Mouse (Mus musculus) adrenal gland, adult 2 months (tissue): ENCODE data around the gene Scn8a. TPM values are rescaled to one million over a fixed set of nuclear protein-coding genes. Genes with fewer than 3 reads are reported as not detected.

ENCODE experiments used
- DNase-seq: peaks from one replicate; pipeline ENCODE4 v3.0.0; 2021
- polyA plus RNA-seq: library from polyadenylated mRNA; depleted of rRNA; stranded (reverse); fragments of >200 nt; gene quantifications from 2 replicates; pipeline ENCODE4 v1.2.3, GENCODE M21; 2012
- total RNA-seq, 2 experiments: library from RNA; stranded (reverse); gene quantifications; 2 replicates each; pipeline ENCODE4 v1.2.3; 2021

Scn8a gene
- total and polyA plus RNA-seq, 3 experiments, result 2.4 to 4.6 (median 2.8) TPM

DNA sequence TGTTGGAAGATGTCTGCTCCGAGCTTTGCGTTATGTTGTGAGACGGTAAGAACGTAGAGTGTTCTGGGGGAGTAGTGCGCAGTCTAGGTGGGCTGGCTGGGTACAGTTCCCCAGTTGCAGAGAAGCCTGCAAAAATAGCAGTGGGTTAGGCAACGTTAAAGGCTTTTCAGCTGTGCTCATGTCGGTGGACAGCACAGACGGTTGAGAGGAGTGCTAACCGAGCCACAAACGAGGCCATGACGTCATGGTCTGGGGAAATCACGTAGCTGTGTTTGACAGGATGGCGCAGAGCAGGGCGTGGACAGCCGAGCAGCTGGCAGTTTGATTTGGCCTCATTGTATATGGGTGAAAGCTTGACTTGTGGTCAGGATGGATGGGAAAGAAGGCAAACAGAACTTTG is 9.4 kb downstream of the Scn8a start:
- no peak for DNase-seq

DNA sequence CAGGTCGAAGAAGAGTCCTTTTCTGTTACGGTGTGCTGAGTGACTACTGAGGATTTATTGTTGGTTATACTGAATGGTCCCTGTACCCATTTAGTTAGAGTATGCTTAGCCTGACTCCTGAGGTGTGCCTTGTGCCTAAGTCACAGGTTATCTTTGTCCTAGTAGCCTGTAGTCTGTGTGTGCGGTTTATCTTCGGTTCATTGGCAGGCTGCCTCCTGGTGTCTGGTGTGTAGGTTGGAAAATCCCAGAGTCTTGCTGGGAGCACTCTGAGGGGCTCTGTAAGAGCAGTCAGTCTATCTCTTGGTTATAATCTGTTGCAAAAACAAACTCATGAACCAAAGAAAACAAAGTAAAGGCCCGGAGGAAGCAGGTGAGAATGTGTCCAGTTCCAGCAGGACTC is 11.7 kb downstream of the Scn8a start:
- no peak for DNase-seq

DNA sequence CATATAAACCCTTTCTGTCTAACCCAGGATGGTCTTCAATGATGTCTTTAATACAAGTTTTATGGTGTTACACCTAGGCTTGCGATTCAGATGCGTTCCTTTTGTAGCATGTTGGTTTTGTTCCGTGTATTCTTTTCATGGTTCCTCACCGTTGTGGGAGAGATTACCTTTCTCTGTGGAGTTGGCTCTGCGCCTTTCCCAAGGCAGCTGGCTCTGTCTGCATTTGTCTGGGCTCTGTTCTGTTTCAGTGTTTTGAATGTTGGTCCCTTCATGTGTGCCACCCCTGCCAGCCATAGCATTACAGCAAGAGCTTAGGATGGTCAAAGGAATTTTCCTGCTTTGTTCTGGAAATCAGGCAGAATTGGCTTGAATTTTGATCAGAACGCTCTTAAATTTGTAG is 14.8 kb downstream of the Scn8a start:
- no peak for DNase-seq

- no peak for DNase-seq
Measured at GRCm38 (mm10) chr15:100891962-100892361, 22.3 kb downstream of the Scn8a start.

DNA sequence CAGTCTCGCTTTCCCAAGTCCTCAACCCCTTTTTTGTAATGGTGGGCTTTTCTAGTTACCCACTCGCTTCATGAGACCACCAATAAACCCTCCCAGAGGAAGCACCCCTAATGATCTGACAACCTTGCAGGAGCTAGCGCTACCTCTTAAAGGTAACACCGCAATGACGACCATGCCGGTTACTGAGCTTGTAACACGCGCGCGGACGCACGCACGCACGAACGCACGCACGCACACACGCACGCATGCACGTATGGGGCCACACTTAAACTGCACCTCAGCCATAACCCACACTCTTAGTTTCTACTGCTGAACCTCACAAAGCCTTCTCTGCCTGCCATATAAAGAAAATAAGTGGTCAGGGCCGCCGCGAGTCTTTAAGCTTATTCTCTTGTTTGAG is 26.8 kb downstream of the Scn8a start:
- DNase-seq, result no peak

- no peak for DNase-seq
Measured at GRCm38 (mm10) chr15:100903811-100904210, 34.2 kb downstream of the Scn8a start.

- DNase-seq, result no peak
Measured at GRCm38 (mm10) chr15:100905006-100905405, 35.3 kb downstream of the Scn8a start.

DNA sequence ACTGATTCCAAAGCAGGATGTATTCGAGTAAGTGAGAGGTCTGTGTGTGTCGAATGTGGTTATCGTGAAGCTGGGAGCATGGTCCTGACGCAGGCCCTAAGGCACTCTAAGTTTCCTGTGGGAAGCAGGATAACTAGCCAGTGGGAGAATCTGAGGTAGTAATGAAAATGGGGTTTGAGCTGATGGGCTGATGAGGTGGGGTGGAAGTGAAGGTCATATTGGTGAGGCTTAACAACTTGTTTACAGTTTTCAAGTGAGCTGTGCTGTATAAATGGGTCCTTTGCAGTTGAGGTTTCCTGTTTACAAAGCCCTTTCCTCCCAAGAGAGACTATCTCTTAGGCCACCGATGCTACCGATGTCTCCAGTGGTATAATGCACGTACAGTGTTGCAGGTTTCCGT is 36.1 kb downstream of the Scn8a start:
- no peak for DNase-seq

GRCm38 (mm10) chr15:100908817-100909216 is 39.2 kb downstream of the Scn8a start:
- no peak for DNase-seq

DNA sequence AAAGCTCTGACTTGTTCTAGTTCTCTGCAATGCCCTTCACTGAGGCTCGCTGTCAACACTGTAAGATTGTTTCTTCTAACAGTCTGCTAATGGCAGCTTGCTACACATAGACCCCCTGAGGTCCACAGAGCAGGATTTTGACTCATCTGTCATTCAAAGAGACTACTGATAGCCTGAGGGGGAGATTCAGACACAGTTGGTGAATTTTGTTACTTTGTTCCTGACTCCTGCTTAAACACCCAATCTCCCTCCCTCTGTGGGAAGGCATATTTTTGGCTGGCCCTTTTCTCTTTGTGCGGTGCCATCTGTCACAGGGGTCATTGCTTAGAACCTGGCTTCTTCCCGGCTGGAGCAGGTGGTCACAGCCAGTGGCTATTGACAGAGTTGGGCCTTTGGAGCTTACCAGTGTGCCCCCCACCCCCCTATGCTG is 40.1 kb downstream of the Scn8a start:
- no peak for DNase-seq

DNA sequence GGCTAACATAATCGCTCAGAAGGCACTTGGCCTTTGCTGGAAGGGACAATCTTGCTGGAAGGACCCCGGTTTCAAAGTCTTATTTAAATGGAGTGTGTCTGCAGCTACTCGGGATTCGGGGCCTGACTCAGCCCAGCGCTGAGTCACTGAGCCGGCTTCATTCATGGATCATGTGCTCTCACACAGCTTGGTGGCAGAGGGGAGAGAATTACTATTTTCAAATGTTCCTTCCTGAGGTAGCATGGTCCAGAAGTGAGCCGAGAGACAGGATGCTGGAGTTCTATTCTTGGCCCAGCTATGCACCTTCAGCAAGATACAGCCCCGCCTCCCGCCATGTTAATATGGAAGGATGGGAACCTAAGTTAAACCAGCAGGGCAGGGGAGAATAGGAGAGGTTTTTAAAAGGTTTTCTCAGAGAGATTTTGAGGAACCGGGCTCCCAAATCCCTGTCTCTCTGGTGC is 40.8 kb downstream of the Scn8a start:
- peak; percentile 48 for DNase-seq

DNA sequence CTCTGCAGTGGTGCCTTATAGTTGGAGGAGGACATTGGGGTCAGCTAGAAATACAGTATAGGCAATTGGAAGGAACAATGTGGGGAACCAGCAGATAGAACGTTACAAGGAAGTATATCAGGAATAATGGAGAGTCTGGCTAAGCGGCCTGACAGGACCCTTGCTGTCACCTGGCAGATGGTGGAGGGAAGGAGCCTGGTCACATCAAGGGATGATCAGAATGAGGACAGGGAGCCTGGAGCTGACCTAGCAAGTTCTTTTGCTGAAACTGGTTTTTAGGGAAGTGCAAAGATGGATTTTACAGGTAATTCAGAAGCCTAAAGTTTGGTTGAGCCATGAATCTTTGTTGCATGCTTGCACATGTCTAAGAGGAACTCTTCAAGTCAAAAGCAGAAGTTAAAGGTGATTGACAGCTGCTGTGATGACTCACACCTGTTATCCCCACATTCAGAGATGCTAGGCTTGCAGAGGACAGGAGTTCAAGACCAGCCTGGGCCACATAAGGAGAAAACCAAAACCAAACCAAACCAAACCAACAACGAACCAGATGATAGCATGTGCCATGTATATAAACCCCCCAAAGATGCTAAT is 43.1 kb downstream of the Scn8a start:
- DNase-seq, result no peak

DNA sequence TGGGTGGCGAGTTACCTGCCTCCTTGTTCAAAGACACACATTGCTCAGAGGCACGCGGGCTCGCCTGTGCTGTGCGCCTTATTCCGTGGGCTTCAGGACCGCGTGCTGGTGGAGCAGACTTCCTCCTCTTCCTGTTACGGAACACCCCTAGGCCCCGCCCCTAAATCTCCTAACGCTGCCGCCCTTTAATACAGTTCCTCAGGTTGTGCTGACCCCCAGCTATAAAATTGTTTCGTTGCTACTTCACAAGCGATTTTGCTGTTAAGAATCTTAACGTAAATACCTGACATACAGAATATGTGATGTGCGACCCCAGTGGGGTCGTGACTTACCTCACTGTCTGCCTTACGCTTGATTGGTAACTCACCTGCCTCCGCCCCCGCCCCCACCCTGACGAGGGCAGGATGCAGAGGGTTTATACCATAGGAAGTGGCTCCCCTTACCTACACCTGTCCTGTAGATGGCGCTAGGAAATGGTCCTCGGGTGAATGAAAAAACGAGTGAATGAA is 45.1 kb downstream of the Scn8a start:
- peak; percentile 24 for DNase-seq

DNA sequence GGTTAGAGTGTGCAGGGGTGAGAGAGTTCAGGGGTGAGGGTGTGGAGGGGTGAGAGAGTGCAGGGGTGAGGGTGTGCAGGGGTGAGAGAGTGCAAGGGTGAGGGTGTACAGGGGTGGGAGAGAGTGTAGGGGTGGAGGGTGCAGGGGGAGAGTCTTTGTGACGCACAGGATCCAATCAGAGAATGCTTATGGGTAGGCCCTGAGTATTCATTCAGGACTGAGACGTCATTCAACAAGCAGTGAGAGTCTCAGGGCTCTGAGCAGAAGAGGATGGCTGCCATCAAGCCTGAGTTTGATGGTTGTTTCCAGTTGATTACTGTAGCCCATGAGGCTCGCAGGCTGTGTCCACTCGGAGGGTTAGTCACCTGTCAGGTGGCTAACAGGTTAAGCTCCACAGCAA is 48.4 kb downstream of the Scn8a start:
- DNase-seq, result no peak

GRCm38 (mm10) chr15:100922210-100922609 is 52.6 kb downstream of the Scn8a start:
- no peak for DNase-seq

DNA sequence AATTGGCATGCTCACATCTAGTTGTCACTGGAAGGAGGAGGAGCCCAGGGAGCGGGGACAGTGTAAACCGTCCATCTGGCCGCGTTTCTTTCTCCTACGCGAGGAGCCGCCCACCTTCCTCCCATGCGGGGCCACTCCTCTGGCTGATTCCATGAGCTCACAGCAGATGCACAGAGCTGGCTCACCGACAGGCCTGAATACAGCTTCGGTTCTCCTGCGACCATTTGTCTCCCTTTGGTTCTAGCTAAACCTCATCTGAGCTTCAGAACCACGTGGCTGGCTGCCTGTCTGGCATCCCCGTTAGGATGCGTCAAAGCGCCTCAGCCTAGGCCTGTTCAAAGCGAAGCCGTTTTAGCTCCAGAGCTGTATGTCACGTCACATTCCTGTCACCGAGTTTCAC is 53.8 kb downstream of the Scn8a start:
- peak; percentile 60 for DNase-seq

GRCm38 (mm10) chr15:100924941-100925340 is 55.3 kb downstream of the Scn8a start:
- DNase-seq, result no peak

DNA sequence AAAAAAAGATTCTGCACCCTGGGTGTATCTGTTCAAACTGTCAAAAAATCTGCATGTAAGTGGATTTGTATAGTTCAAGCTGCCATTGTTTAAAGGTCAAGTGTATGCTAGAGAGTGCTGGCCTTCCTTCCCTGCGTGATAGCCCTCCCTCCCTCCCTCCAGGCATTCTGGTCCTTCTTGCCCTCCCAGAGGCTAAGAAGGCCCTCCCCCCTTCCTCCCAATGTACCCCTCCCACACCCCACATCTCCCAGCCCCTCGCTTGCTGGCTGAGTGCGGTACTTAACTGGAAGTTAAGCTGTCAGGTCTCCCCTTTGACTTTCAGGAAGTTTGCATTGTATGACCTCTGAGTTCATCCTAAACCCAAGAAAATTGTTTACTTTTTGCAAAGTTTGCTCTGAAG is 60.8 kb downstream of the Scn8a start:
- no peak for DNase-seq

GRCm38 (mm10) chr15:100936176-100936575 is 66.5 kb downstream of the Scn8a start:
- no peak for DNase-seq

GRCm38 (mm10) chr15:100948383-100948782 is 78.7 kb downstream of the Scn8a start:
- DNase-seq, result no peak

DNA sequence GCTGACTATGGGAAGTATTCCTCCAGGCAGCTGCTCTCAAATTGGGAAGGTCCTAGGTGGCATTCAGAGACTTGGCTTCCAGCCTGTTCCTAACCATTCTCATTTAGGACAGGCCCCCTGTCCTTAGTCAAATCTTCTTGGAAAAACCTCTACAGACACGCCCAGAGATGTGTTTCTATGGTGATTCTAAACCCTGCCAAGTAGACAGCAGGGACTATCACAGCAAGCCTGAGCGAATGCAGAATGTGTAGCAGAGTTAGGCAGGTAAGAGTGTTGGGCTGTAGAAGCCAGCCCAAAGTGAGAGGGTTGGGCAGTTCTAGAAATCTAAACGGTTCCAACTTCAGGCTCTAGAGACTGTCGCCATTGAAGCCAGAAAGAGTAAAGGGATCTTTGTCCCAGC is 79.5 kb downstream of the Scn8a start:
- no peak for DNase-seq

DNA sequence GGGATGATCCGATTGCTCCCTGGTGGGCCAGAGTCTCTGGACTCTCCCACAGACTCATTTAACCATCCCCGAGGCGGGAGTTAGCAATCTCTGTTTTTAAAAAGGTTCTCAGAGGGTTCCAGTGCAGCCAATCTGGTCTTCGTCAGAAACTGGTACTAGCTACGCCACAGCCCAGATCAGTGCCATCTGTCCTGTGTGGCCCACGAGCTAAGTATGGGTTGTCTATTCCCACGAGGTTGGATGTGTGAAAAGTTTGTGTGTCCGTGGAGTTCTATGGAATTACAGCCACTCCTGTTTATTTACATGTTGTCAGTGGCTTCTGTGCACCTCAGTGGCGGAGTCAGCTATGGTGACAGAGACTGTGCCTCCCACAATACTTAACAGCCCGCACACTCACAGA is 81.8 kb downstream of the Scn8a start:
- no peak for DNase-seq

GRCm38 (mm10) chr15:100952292-100952691 is 82.6 kb downstream of the Scn8a start:
- no peak for DNase-seq

GRCm38 (mm10) chr15:100952854-100953253 is 83.2 kb downstream of the Scn8a start:
- no peak for DNase-seq

DNA sequence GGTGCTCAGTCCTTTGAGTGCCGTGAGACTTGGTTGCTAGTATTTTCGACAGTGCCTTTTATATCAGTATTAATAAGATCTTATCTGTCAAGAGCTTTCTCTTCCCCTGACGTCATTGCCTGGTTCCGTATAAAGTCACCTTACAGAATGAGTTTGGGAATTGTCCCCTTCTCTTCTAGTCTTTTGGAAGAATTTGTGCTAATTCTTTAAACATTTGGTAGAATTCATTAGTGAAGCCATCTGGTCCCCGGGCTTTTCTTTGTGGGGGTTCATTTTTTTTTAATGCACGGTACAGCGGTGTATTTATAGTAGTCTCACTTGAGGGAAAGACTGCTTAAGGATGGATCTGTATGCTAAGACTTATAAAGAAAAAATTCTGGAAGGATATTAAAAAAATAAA is 84.3 kb downstream of the Scn8a start:
- DNase-seq, result no peak
